Mouse (Mus musculus) stomach, embryonic 16.5 days (tissue): ENCODE results near the gene Xkr8. TPM values are rescaled to one million over a fixed set of nuclear protein-coding genes. Genes with fewer than 3 reads are reported as not detected.

Source experiments
- polyA plus RNA-seq: library from polyadenylated mRNA; unstranded; fragments of >200 nt; fragmentation: Nextera tagmentation; extraction: Ambion mirVana; gene quantifications from 2 replicates; pipeline ENCODE4 v1.2.1, GENCODE M21; 2015

Gene Xkr8
- polyA plus RNA-seq, 1 experiment from 2014 or later: 6.0 TPM

Other genes starting within 250 kb of the Xkr8 start
- gene Sesn2, start 222.0 kb downstream of the Xkr8 start, polyA plus RNA-seq: 12.4 and 13.7 TPM in 2 replicates
- gene Atpif1, start 198.9 kb downstream of the Xkr8 start, polyA plus RNA-seq: 1,031 and 1,078 TPM in 2 replicates
- gene Dnajc8, start 197.0 kb downstream of the Xkr8 start, polyA plus RNA-seq: 138 and 149 TPM in 2 replicates
- gene Ptafr, start 168.5 kb downstream of the Xkr8 start, polyA plus RNA-seq: 1.0 and 1.2 TPM in 2 replicates
- 23.5 and 23.8 TPM in 2 replicates for gene Eya3, start 93.6 kb downstream of the Xkr8 start, polyA plus RNA-seq
- 5.3 and 6.3 TPM in 2 replicates for gene Smpdl3b, start 24.7 kb upstream of the Xkr8 start, polyA plus RNA-seq
- 67.0 and 75.3 TPM in 2 replicates for gene Rpa2, start 35.8 kb upstream of the Xkr8 start, polyA plus RNA-seq
- gene Themis2, start 63.8 kb upstream of the Xkr8 start, polyA plus RNA-seq: 1.4 and 1.8 TPM in 2 replicates
- gene Ppp1r8, start 110.6 kb upstream of the Xkr8 start, polyA plus RNA-seq: 52.0 and 54.1 TPM in 2 replicates
- 59.6 and 62.7 TPM in 2 replicates for gene Stx12, start 152.0 kb upstream of the Xkr8 start, polyA plus RNA-seq
- 31.9 and 34.0 TPM in 2 replicates for gene Fam76a, start 190.0 kb upstream of the Xkr8 start, polyA plus RNA-seq
- 1.2 and 1.8 TPM in 2 replicates for gene Fgr, start 241.5 kb upstream of the Xkr8 start, polyA plus RNA-seq